Mouse (Mus musculus): Measurements from ENCODE around the gene G6pc.
A peak's percentile ranks its signal among the peaks of the same experiment; 100 is the strongest.

Gene G6pc

GRCm38 (mm10) chr11:101367326-101367935, at the start of gene G6pc:
Gene G6pc (plus strand): TSS chr11:101367561.
- TF ChIP-seq GATA4 (IDR thresholded peaks at IDR 0.05; ENCODE audit: insufficient replicate concordance, low read length): peak; percentile 84

- TF ChIP-seq GATA4 (IDR thresholded peaks at IDR 0.05; ENCODE audit: insufficient replicate concordance, low read length): no peak
Measured at GRCm38 (mm10) chr11:101323609-101324008, 43.8 kb upstream of the G6pc start.

- no peak for TF ChIP-seq GATA4 (IDR thresholded peaks at IDR 0.05; ENCODE audit: insufficient replicate concordance, low read length)
Measured at GRCm38 (mm10) chr11:101324763-101325162, 42.6 kb upstream of the G6pc start, which contains the start of gene Aoc2. Gene Aoc2 (plus strand): TSS chr11:101325063.

GRCm38 (mm10) chr11:101326147-101326546, 41.2 kb upstream of the G6pc start:
- TF ChIP-seq GATA4 (IDR thresholded peaks at IDR 0.05; ENCODE audit: insufficient replicate concordance, low read length): no peak

- TF ChIP-seq GATA4 (IDR thresholded peaks at IDR 0.05; ENCODE audit: insufficient replicate concordance, low read length): no peak
Measured at GRCm38 (mm10) chr11:101327311-101327710, 40.0 kb upstream of the G6pc start.

- no peak for TF ChIP-seq GATA4 (IDR thresholded peaks at IDR 0.05; ENCODE audit: insufficient replicate concordance, low read length)
Measured at GRCm38 (mm10) chr11:101328941-101329635, 38.3 kb upstream of the G6pc start.

GRCm38 (mm10) chr11:101330371-101330924, 36.9 kb upstream of the G6pc start, which contains the start of gene Aoc3:
Gene Aoc3 (plus strand): TSS chr11:101330605.
- TF ChIP-seq GATA4 (IDR thresholded peaks at IDR 0.05; ENCODE audit: insufficient replicate concordance, low read length): no peak

GRCm38 (mm10) chr11:101332537-101332936, 34.8 kb upstream of the G6pc start:
- no peak for TF ChIP-seq GATA4 (IDR thresholded peaks at IDR 0.05; ENCODE audit: insufficient replicate concordance, low read length)

- no peak for TF ChIP-seq GATA4 (IDR thresholded peaks at IDR 0.05; ENCODE audit: insufficient replicate concordance, low read length)
Measured at GRCm38 (mm10) chr11:101334023-101334422, 33.3 kb upstream of the G6pc start.

GRCm38 (mm10) chr11:101334516-101334915, 32.8 kb upstream of the G6pc start:
- TF ChIP-seq GATA4 (IDR thresholded peaks at IDR 0.05; ENCODE audit: insufficient replicate concordance, low read length): no peak

- no peak for TF ChIP-seq GATA4 (IDR thresholded peaks at IDR 0.05; ENCODE audit: insufficient replicate concordance, low read length)
Measured at GRCm38 (mm10) chr11:101335685-101336084, 31.7 kb upstream of the G6pc start.

- no peak for TF ChIP-seq GATA4 (IDR thresholded peaks at IDR 0.05; ENCODE audit: insufficient replicate concordance, low read length)
Measured at GRCm38 (mm10) chr11:101338123-101338760, 29.1 kb upstream of the G6pc start.

- TF ChIP-seq GATA4 (IDR thresholded peaks at IDR 0.05; ENCODE audit: insufficient replicate concordance, low read length): no peak
Measured at GRCm38 (mm10) chr11:101347083-101347775, 20.1 kb upstream of the G6pc start.

- TF ChIP-seq GATA4 (IDR thresholded peaks at IDR 0.05; ENCODE audit: insufficient replicate concordance, low read length): no peak
Measured at GRCm38 (mm10) chr11:101348774-101349173, 18.6 kb upstream of the G6pc start.

GRCm38 (mm10) chr11:101349216-101349615, 18.1 kb upstream of the G6pc start:
- no peak for TF ChIP-seq GATA4 (IDR thresholded peaks at IDR 0.05; ENCODE audit: insufficient replicate concordance, low read length)
